Mouse (Mus musculus) intestine, postnatal 0 days (tissue): Measurements from ENCODE around the gene Gimap8. TPM values are rescaled to one million over a fixed set of nuclear protein-coding genes. Genes with fewer than 3 reads are reported as not detected.

Experiments used
- ATAC-seq: fragments of 200-750 bp; cut with Nextera tagmentation; 2 replicates; pipeline ENCODE4 v1.8.0; 2017; ENCODE audit warnings: mild to moderate bottlenecking, moderate TSS enrichment, moderate library complexity
- H3K27ac ChIP-seq: fragments of 300-500 bp; sonication (generic); 2 replicates; pipeline ENCODE4 v1.5.1; 2014; ENCODE audit warnings: mild to moderate bottlenecking, low read depth, low read length, moderate library complexity
- H3K27me3 ChIP-seq: fragments of 300-500 bp; sonication (generic); replicated peaks from 2 replicates; pipeline ENCODE4 v1.6.1; 2014; ENCODE audit warnings: low read length, mixed read lengths; ENCODE audit not compliant: control insufficient read depth, insufficient read depth
- H3K36me3 ChIP-seq: fragments of 300-500 bp; sonication (generic); 2 replicates; pipeline ENCODE4 v1.6.1; 2014; ENCODE audit warnings: mild to moderate bottlenecking, moderate library complexity; ENCODE audit not compliant: control insufficient read depth, insufficient read depth
- H3K4me1 ChIP-seq: fragments of 300-500 bp; sonication (generic); replicated peaks from 2 replicates; pipeline ENCODE4 v1.6.1; 2014; ENCODE audit warnings: antibody characterized with exemption, low read length, mixed read lengths; ENCODE audit not compliant: control insufficient read depth, insufficient read depth
- H3K4me2 ChIP-seq: fragments of 300-500 bp; sonication (generic); replicated peaks from 2 replicates; pipeline ENCODE4 v1.6.1; 2014; ENCODE audit warnings: low read depth, mild to moderate bottlenecking, moderate library complexity
- H3K4me3 ChIP-seq: fragments of 300-500 bp; sonication (generic); 2 replicates; pipeline ENCODE4 v1.5.1; 2014; ENCODE audit warnings: low read depth, low read length
- H3K9ac ChIP-seq: fragments of 300-500 bp; sonication (generic); 2 replicates; pipeline ENCODE4 v1.6.1; 2014; ENCODE audit warnings: mild to moderate bottlenecking, low read depth, low read length
- H3K9me3 ChIP-seq: fragments of 300-500 bp; sonication (generic); 2 replicates; pipeline ENCODE4 v1.6.1; 2016; ENCODE audit warnings: mixed run types; ENCODE audit not compliant: control insufficient read depth
- CTCF ChIP-seq: sonication (generic); IDR thresholded peaks from 2 replicates; pipeline ENCODE4 v1.5.1; 2016; ENCODE audit warnings: low read depth, mild to moderate bottlenecking, control low read depth, antibody characterized with exemption, moderate library complexity
- WGBS: fragments of 180-500 bp; shearing (Covaris S2); extraction: QIAGEN DNeasy Blood & Tissue Kit; methylation state at CpG from one replicate; pipeline ENCODE4 v1.1.7; 2014; 5-methylcytosine and 5-hydroxymethylcytosine counted together
- polyA plus RNA-seq: library from polyadenylated mRNA; unstranded; fragments of >200 nt; fragmentation: Nextera tagmentation; extraction: Ambion mirVana; gene quantifications from 2 replicates; pipeline ENCODE4 v1.2.1, GENCODE M21; 2015

Gimap8 gene
- polyA plus RNA-seq, 1 experiment from 2014 or later: 1.1 TPM

GRCm38 (mm10) chr6:48702146-48702545 is 55.1 kb downstream of the Gimap8 start:
- H3K4me1 ChIP-seq: no peaks in the 10 kb centered on the region
- no peak overlapping the region for H3K9ac ChIP-seq
- H3K36me3 ChIP-seq: no peaks in the 10 kb centered on the region
- no peak overlapping the region for H3K4me3 ChIP-seq
- no peaks in the 10 kb centered on the region for H3K9me3 ChIP-seq
- H3K4me2 ChIP-seq: no peak overlapping the region
- no peak overlapping the region for H3K27ac ChIP-seq
- no peak for TF ChIP-seq CTCF
- H3K27me3 ChIP-seq: no peaks in the 10 kb centered on the region
- no peak for ATAC-seq
- 85% methylated on average over 7 of the region's 7 CpGs for WGBS

- H3K9ac ChIP-seq: no peak overlapping the region
- H3K4me3 ChIP-seq: no peak overlapping the region
- H3K27me3 ChIP-seq: no peaks in the 10 kb centered on the region
- WGBS: 66% methylated on average over 5 of the region's 5 CpGs
- no peak overlapping the region for H3K4me2 ChIP-seq
- TF ChIP-seq CTCF: peak; percentile 60
- no peaks in the 10 kb centered on the region for H3K9me3 ChIP-seq
- no peaks in the 10 kb centered on the region for H3K36me3 ChIP-seq
- H3K4me1 ChIP-seq: no peaks in the 10 kb centered on the region
- no peak overlapping the region for H3K27ac ChIP-seq
- ATAC-seq: no peak
These were observed 55.6 kb downstream of the Gimap8 start for GRCm38 (mm10) chr6:48702601-48703000.

GRCm38 (mm10) chr6:48704146-48704545 is 57.1 kb downstream of the Gimap8 start:
- no peak overlapping the region for H3K27ac ChIP-seq
- no peaks in the 10 kb centered on the region for H3K4me1 ChIP-seq
- no peak overlapping the region for H3K4me3 ChIP-seq
- no peak for TF ChIP-seq CTCF
- no peaks in the 10 kb centered on the region for H3K9me3 ChIP-seq
- no peak for ATAC-seq
- no peaks in the 10 kb centered on the region for H3K36me3 ChIP-seq
- no peaks in the 10 kb centered on the region for H3K27me3 ChIP-seq
- H3K9ac ChIP-seq: no peak overlapping the region
- H3K4me2 ChIP-seq: no peak overlapping the region

GRCm38 (mm10) chr6:48706130-48706529 is 59.1 kb downstream of the Gimap8 start:
- Histone ChIP-seq H3K27ac (no peak overlapping the region), H3K36me3 (no peaks in the 10 kb centered on the region), H3K9me3 (no peaks in the 10 kb centered on the region), H3K4me1 (no peaks in the 10 kb centered on the region), H3K9ac (no peak overlapping the region), H3K4me3 (no peak overlapping the region), H3K4me2 (peak overlapping the region; percentile 10), H3K27me3 (no peaks in the 10 kb centered on the region)
- no peak for ATAC-seq
- no peak for TF ChIP-seq CTCF
- 59% methylated on average over 3 of the region's 3 CpGs for WGBS

Other genes with a start within 250 kb of the Gimap8 start
- gene Zfp467, start 201.4 kb upstream of the Gimap8 start, polyA plus RNA-seq: 18.9 and 19.3 TPM in 2 replicates
- 0.61 and 0.74 TPM in 2 replicates for gene Sspo, start 199.0 kb upstream of the Gimap8 start, polyA plus RNA-seq
- gene Atp6v0e2, start 109.6 kb upstream of the Gimap8 start, polyA plus RNA-seq: 23.7 and 23.8 TPM in 2 replicates
- gene Lrrc61, start 92.4 kb upstream of the Gimap8 start, polyA plus RNA-seq: 7.6 and 9.5 TPM in 2 replicates
- gene Rarres2, start 74.4 kb upstream of the Gimap8 start, polyA plus RNA-seq: 154 and 162 TPM in 2 replicates
- gene Gm45021, start 57.6 kb upstream of the Gimap8 start, polyA plus RNA-seq: not detected in 2 replicates
- 11.3 and 12.0 TPM in 2 replicates for gene Repin1, start 53.4 kb upstream of the Gimap8 start, polyA plus RNA-seq
- not detected in 2 replicates for gene Gm44965, start 53.3 kb upstream of the Gimap8 start, polyA plus RNA-seq
- 2.2 TPM in 2 replicates for gene Zfp775, start 45.2 kb upstream of the Gimap8 start, polyA plus RNA-seq
- 0.55 and 0.63 TPM in 2 replicates for gene AI854703, start 20.5 kb upstream of the Gimap8 start, polyA plus RNA-seq
- 9.9 and 10.2 TPM in 2 replicates for gene Gimap9, start 28.9 kb downstream of the Gimap8 start, polyA plus RNA-seq
- 9.6 and 11.3 TPM in 2 replicates for gene Gimap4, start 37.3 kb downstream of the Gimap8 start, polyA plus RNA-seq
- 13.6 and 15.8 TPM in 2 replicates for gene Gimap6, start 61.0 kb downstream of the Gimap8 start, polyA plus RNA-seq
- gene Gm28053, start 71.4 kb downstream of the Gimap8 start, polyA plus RNA-seq: 1.3 and 2.3 TPM in 2 replicates
- 0.09 and 0.16 TPM in 2 replicates for gene Gimap7, start 71.4 kb downstream of the Gimap8 start, polyA plus RNA-seq
- 15.2 and 17.8 TPM in 2 replicates for gene Gimap1, start 91.8 kb downstream of the Gimap8 start, polyA plus RNA-seq
- gene Gimap5, start 99.0 kb downstream of the Gimap8 start, polyA plus RNA-seq: 8.4 and 10.6 TPM in 2 replicates
- 0.58 and 0.64 TPM in 2 replicates for gene Gimap3, start 123.6 kb downstream of the Gimap8 start, polyA plus RNA-seq
- 180 and 193 TPM in 2 replicates for gene Tmem176a, start 193.7 kb downstream of the Gimap8 start, polyA plus RNA-seq
- gene Tmem176b, start 194.3 kb downstream of the Gimap8 start, polyA plus RNA-seq: 319 and 320 TPM in 2 replicates
- gene Aoc1, start 225.7 kb downstream of the Gimap8 start, polyA plus RNA-seq: 101 and 106 TPM in 2 replicates